Mouse (Mus musculus): ENCODE measurements around the gene Pum1.

DNA sequence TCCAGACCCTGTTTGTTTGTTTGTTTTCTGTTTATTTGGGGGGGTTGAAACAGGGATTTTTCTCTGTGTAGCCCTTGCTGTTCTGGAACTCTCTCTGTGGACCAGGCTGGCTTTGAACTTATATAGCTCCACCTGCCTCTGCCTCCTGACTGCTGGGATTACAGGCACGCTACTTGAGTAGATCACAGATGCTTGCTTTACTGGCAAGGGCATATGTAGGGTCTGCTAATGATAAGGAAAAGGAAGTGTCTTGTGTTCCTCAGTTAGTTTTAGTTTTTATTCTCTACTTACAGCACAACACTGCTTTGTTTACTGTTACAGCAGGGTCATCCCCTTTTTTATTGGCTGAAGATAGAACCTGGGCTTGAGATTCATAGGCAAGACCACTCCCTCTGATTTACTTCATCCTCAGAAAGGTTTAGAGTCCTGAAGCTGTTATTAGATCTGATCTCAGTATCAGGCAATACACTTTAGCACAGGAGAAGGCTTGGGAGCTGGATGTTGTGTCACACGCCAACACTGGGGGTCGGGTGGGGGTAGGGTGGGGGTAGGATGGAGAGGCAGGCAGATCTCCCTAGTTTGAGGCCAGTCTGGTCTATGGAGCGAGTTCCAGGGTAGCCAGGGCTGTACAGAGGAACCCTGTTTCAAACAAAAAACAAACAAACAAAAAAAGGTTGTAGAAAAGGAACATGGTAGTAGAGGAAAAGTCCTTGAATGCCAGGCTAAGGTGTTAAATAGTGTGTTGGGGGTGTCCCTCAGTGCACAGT is 8.1 kb downstream of the Pum1 start:
- no peak for TF ChIP-seq CTCF (IDR thresholded peaks at IDR 0.05; ENCODE audit: control insufficient read depth, insufficient read depth, insufficient replicate concordance, low read depth, low read length)
- no peak for TF ChIP-seq POLR2A (IDR thresholded peaks at IDR 0.05; ENCODE audit: control insufficient read depth, low read depth, low read length)
